Mouse (Mus musculus) embryonic facial prominence, embryonic 15.5 days (tissue): ENCODE results near the gene Best2. TPM values are rescaled to one million over a fixed set of nuclear protein-coding genes. Genes with fewer than 3 reads are reported as not detected.
A peak's percentile ranks its signal among the peaks of the same experiment; 100 is the strongest.

Experiments used
- ATAC-seq: fragments of 200-750 bp; cut with Nextera tagmentation; 2 replicates; pipeline ENCODE4 v1.8.0; 2017; ENCODE audit warnings: low read depth, moderate TSS enrichment; ENCODE audit not compliant: insufficient number of reproducible peaks, low FRiP score, low TSS enrichment
- H3K27ac ChIP-seq: fragments of 300-500 bp; sonication (generic); replicated peaks from 2 replicates; pipeline ENCODE4 v1.5.1; 2015; ENCODE audit warnings: mild to moderate bottlenecking, inconsistent platforms
- H3K27me3 ChIP-seq: fragments of 300-500 bp; sonication (generic); 2 replicates; pipeline ENCODE4 v1.6.1; 2015; ENCODE audit warnings: inconsistent platforms
- H3K36me3 ChIP-seq: fragments of 300-500 bp; sonication (generic); 2 replicates; pipeline ENCODE4 v1.6.1; 2015; ENCODE audit warnings: mild to moderate bottlenecking, inconsistent platforms
- H3K4me1 ChIP-seq: fragments of 300-500 bp; sonication (generic); 2 replicates; pipeline ENCODE4 v1.6.1; 2015; ENCODE audit warnings: inconsistent platforms
- H3K4me2 ChIP-seq: fragments of 300-500 bp; sonication (generic); replicated peaks from 2 replicates; pipeline ENCODE4 v1.6.1; 2015; ENCODE audit warnings: mild to moderate bottlenecking, inconsistent platforms
- H3K4me3 ChIP-seq: fragments of 300-500 bp; sonication (generic); replicated peaks from 2 replicates; pipeline ENCODE4 v1.5.1; 2015; ENCODE audit warnings: mild to moderate bottlenecking, inconsistent platforms
- H3K9ac ChIP-seq: fragments of 300-500 bp; sonication (generic); 2 replicates; pipeline ENCODE4 v1.6.1; 2015; ENCODE audit warnings: inconsistent platforms
- H3K9me3 ChIP-seq: fragments of 300-500 bp; sonication (generic); replicated peaks from 2 replicates; pipeline ENCODE4 v1.6.1; 2016; ENCODE audit warnings: inconsistent platforms
- WGBS: fragments of 180-500 bp; shearing (Covaris S2); methylation state at CpG from one replicate; pipeline ENCODE4 v1.1.7; 2015; 5-methylcytosine and 5-hydroxymethylcytosine counted together
- polyA plus RNA-seq: library from polyadenylated mRNA; unstranded; fragments of >200 nt; fragmentation: Nextera tagmentation; extraction: Ambion mirVana; gene quantifications from 2 replicates; pipeline ENCODE4 v1.2.1, GENCODE M21; 2015

Best2 gene
- polyA plus RNA-seq, 1 experiment from 2014 or later = 2.0 TPM

DNA sequence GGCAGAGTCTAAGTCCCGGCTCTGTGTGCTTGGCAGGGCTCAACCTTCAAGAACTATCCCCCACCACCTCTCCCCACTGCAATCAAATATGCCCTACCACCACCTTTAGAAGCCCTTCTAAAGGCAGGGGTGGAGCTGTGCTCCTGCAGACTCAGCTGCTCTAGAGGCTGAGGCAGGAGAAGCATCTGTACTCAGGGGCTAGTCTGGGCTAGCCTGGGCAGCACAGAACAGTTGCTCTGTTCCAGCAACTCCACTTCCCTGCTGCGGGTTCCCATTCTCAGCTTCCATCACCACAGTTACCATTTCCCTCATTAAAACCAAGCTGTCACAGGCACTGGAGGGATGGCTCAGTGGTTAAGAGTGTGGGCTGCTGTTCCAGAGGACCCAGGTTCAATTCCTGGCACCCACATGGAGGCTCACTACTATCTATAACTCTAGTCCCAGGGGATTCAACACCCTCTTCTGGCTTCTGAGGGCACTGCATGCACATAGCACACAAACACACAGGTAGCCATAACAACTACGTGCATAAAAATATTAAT lies 7.3 kb upstream of the Best2 start:
- 94% methylated on average over 3 of the region's 3 CpGs for WGBS
- no peak overlapping the region for H3K4me3 ChIP-seq

DNA sequence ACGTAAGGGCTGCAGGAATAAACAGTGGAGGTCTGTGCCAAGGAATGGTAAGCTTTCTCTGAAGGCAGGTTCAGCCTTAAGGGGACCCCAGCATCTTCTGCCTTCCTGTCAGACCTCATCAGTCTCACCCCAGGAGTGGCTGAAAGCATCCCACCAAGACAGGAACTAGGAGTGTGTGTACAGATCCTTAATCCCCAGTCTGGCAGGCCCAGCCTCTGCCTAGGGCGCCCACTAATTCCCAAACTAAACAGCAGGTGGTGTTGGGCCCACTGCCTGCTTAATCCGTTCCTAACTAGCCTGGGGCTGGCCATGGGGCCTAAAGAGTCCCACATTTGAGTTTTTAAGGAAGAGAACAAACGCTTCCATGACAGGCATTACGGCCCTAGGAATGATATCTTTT lies 2.9 kb upstream of the Best2 start:
- Histone ChIP-seq H3K4me3 (no peak overlapping the region), H3K27me3 (peaks cover 20% of the 10 kb centered on the region), H3K27ac (peak overlapping the region; percentile 44; the same call in 1 of the 2 replicates), H3K4me1 (peaks cover 6% of the 10 kb centered on the region; the same call in 1 of the 2 replicates), H3K9ac (no peak overlapping the region), H3K36me3 (peaks cover 44% of the 10 kb centered on the region), H3K4me2 (no peak overlapping the region), H3K9me3 (no peaks in the 10 kb centered on the region)
- ATAC-seq = no peak
- 30% methylated on average over 5 of the region's 5 CpGs for WGBS

More for the DNA sequence above, 7.3 kb upstream of the Best2 start:
- H3K9ac ChIP-seq = no peak overlapping the region
- H3K27ac ChIP-seq = no peak overlapping the region
- H3K9me3 ChIP-seq = no peaks in the 10 kb centered on the region
- peaks cover 21% of the 10 kb centered on the region for H3K4me1 ChIP-seq
- no peak overlapping the region for H3K4me2 ChIP-seq
- peaks cover 59% of the 10 kb centered on the region for H3K36me3 ChIP-seq
- no peak for ATAC-seq
- H3K27me3 ChIP-seq = no peaks in the 10 kb centered on the region

DNA sequence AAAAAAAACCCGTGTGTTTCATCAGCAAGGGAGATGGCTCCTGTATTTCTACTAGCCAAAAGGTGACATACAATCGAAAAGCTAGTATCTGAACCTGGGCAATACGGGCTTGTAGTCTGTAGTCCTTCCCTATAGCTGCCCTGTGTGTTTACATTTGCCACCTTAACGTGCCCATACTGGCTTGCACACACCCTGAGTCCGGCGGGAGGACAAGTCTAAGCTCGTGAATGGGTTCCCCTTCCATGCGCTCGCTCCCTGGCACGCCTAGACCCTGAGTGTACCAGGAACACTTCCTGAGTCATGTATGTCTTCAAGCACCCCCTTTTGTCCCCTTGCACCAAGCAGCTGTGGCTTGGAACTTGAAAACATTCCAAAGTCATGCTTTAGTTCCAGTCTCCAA lies 2.4 kb upstream of the Best2 start:
- H3K4me3 ChIP-seq = no peak overlapping the region
- H3K36me3 ChIP-seq = peaks cover 39% of the 10 kb centered on the region
- no peaks in the 10 kb centered on the region for H3K9me3 ChIP-seq
- H3K27me3 ChIP-seq = peaks cover 23% of the 10 kb centered on the region
- no peak for ATAC-seq
- H3K4me1 ChIP-seq = peaks cover 6% of the 10 kb centered on the region; the same call in 1 of the 2 replicates
- WGBS = 55% methylated on average over 10 of the region's 10 CpGs
- no peak overlapping the region for H3K4me2 ChIP-seq
- no peak overlapping the region for H3K9ac ChIP-seq
- H3K27ac ChIP-seq = peak overlapping the region; percentile 44; the same call in 1 of the 2 replicates

DNA sequence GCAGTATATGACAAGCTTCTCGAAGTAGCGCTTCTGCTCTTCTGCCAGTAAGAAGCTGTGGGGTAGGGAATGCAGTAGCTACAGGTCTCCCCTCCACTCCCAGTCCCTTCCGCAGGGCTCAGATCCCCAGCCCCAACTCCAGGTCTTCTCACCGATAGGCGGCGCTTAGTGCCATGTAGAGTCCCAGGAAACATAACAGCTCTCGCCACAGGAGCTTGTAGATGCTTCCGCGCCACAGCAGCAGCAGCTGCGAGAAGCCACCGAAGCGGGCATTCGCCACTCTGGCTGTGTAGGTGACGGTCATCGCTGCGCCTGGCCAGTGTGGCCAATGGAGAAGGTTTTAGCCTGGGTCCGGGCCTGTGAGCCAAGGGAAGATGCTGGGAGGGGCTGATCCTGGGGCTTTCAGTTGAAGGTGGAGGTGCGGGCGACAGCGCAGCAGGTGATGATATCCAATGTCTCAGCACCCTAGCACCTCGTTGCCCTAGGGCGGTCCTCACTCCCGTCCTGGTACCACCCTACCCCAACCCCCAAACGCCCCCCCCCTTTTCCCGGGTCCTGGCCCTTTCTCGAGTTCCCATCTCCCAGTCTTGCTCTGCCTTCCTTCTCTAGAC lies 996 bp downstream of the Best2 start:
- peaks cover 46% of the 10 kb centered on the region for H3K27me3 ChIP-seq
- H3K9ac ChIP-seq = 0 out of 2 replicates have a peak overlapping the region, but pooled peaks have one; percentile 31
- H3K4me3 ChIP-seq = peak overlapping the region; percentile 39
- no peaks in the 10 kb centered on the region for H3K9me3 ChIP-seq
- peaks cover 6% of the 10 kb centered on the region; the same call in 1 of the 2 replicates for H3K4me1 ChIP-seq
- peaks cover 12% of the 10 kb centered on the region for H3K36me3 ChIP-seq
- no peak overlapping the region for H3K27ac ChIP-seq
- peak overlapping the region; percentile 67 for H3K4me2 ChIP-seq
- ATAC-seq = no peak
- 6% methylated on average over 26 of the region's 26 CpGs for WGBS

DNA sequence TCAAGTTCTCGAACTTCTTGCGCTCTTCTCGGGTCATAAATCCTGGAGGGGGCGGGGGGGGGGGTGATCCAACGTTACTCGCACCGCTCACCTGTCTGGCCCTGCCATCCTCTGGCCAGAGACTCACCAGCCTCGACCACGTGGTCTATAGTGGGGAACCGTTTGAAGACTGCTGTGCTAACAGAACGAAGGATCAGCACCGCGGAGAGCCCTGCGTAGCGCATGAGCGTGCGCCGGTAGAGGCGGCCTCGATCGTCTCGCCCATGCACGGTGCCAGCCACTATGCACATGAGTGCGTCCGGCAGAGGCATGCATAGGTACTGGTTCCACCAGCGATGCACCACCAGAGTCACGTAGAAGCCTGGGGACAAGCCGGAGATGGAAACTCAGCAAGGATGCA lies 3.1 kb downstream of the Best2 start:
- H3K9ac ChIP-seq = no peak overlapping the region
- 17% methylated on average over 28 of the region's 28 CpGs for WGBS
- H3K27me3 ChIP-seq = peaks cover 53% of the 10 kb centered on the region
- ATAC-seq = no peak
- peaks cover 9% of the 10 kb centered on the region; the same call in 1 of the 2 replicates for H3K4me1 ChIP-seq
- H3K27ac ChIP-seq = no peak overlapping the region
- H3K36me3 ChIP-seq = no peaks in the 10 kb centered on the region
- no peaks in the 10 kb centered on the region for H3K9me3 ChIP-seq
- H3K4me3 ChIP-seq = no peak overlapping the region
- no peak overlapping the region for H3K4me2 ChIP-seq

DNA sequence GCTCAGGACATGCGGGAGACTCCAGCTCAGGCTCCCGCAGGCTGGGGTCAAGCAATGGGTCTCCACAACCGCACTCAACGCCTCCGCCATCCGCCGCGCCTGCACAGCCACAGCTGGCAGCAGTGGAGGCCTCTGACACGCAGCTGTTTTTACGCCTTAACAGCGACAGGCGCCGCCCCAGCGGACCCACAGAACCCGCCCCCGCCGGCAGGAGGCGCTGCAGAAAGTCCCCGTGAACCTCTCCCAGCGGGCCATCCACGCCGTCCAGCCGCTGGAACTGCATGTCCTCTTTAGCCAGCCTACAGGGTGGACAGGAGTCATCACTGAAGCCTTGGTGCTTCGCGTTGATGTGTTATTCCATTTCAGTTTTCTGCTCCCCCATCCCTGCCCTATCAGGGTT lies 6.6 kb downstream of the Best2 start:
- no peak overlapping the region for H3K4me2 ChIP-seq
- H3K9ac ChIP-seq = no peak overlapping the region
- H3K9me3 ChIP-seq = no peaks in the 10 kb centered on the region
- no peak for ATAC-seq
- 12% methylated on average over 25 of the region's 25 CpGs for WGBS
- H3K27me3 ChIP-seq = peaks cover 38% of the 10 kb centered on the region
- no peak overlapping the region for H3K27ac ChIP-seq
- 0 out of 2 replicates have a peak, but pooled peaks cover 3% of the 10 kb centered on the region for H3K4me1 ChIP-seq
- peaks cover 3% of the 10 kb centered on the region; the same call in 1 of the 2 replicates for H3K36me3 ChIP-seq
- no peak overlapping the region for H3K4me3 ChIP-seq

DNA sequence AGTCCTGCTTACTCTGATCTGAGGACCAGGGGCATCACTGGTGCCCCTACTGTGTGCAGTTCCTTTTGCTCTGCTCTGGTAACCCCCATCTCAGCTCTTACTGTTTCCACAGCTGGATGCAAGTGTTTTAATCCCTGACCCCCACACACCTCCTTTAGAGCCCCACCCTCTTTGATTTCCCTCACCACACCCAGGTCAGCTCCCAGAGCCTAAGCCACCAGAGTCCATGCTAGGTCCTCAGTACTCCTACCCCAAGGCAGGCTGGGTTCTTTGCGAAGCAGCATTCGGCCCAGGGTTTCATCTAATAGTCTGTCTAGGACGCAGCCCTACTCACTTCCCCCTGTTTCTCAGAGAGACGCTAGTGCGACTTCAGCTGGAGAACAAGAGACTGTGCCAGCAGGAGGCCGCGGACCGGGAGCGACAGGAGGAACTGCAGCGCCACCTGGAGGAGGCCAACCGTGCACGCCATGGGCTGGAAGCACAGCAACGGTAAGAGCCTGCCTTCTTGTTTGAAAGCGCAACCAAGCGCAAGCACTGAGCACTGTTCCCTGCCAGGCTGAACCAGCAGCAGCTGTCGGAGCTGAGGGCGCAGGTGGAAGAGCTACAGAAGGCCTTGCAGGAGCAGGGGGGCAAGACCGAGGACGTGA lies 16.6 kb downstream of the Best2 start:
- WGBS = 6% methylated on average over 19 of the region's 19 CpGs
- H3K4me2 ChIP-seq = no peak overlapping the region
- peaks cover 8% of the 10 kb centered on the region for H3K4me1 ChIP-seq
- no peak overlapping the region for H3K4me3 ChIP-seq
- H3K9ac ChIP-seq = no peak overlapping the region
- H3K27me3 ChIP-seq = 0 out of 2 replicates have a peak, but pooled peaks cover 6% of the 10 kb centered on the region
- peaks cover 6% of the 10 kb centered on the region; the same call in 1 of the 2 replicates for H3K36me3 ChIP-seq
- no peaks in the 10 kb centered on the region for H3K9me3 ChIP-seq
- no peak overlapping the region for H3K27ac ChIP-seq
- ATAC-seq = peak; percentile 58; the same call in 1 of the 2 replicates

DNA sequence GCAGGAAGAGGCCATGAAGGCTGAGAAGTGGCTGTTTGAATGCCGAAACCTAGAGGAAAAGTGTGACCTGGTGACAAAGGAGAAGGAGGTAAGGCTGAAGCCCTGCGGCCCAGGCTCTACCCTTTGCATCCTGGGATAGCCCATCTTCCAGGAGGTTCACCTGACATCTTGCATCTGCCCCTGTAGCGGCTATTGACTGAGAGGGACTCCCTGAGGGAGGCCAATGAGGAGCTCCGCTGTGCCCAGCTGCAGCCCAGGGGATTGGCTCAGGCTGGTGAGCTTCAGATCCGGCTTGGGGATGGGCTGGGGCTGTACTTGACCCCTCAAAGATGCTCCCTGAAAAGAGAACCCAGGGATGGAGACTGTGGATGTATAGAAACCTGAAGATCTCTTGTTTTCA lies 17.4 kb downstream of the Best2 start:
- no peak for ATAC-seq
- H3K9me3 ChIP-seq = no peaks in the 10 kb centered on the region
- H3K4me3 ChIP-seq = no peak overlapping the region
- H3K4me1 ChIP-seq = peaks cover 8% of the 10 kb centered on the region
- no peak overlapping the region for H3K27ac ChIP-seq
- H3K27me3 ChIP-seq = 0 out of 2 replicates have a peak, but pooled peaks cover 6% of the 10 kb centered on the region
- H3K4me2 ChIP-seq = no peak overlapping the region
- no peaks in the 10 kb centered on the region for H3K36me3 ChIP-seq
- 81% methylated on average over 5 of the region's 5 CpGs for WGBS
- no peak overlapping the region for H3K9ac ChIP-seq

DNA sequence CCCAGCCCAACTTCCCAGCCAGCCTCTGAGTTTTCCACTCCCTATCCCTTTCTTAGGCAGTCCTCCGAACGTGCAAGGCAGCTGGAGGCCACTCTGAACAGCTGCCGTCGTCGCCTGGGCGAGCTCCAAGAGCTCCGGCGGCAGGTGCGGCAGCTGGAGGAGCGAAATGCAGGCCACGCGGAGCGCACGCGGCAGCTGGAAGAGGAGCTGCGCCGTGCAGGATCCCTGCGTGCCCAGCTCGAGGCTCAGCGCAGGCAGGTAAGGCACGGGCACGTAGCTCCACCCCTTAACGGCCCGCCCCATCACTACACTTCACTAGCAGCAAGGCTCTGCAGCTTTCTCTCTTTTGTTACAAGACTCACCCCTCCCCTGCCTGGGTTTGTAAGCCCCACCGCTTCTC lies 18.7 kb downstream of the Best2 start:
- no peaks in the 10 kb centered on the region for H3K36me3 ChIP-seq
- 0 out of 2 replicates have a peak, but pooled peaks cover 6% of the 10 kb centered on the region for H3K27me3 ChIP-seq
- H3K4me2 ChIP-seq = no peak overlapping the region
- no peaks in the 10 kb centered on the region for H3K9me3 ChIP-seq
- H3K9ac ChIP-seq = no peak overlapping the region
- WGBS = 29% methylated on average over 25 of the region's 25 CpGs
- no peak overlapping the region for H3K27ac ChIP-seq
- H3K4me1 ChIP-seq = peaks cover 14% of the 10 kb centered on the region
- ATAC-seq = no peak
- no peak overlapping the region for H3K4me3 ChIP-seq

DNA sequence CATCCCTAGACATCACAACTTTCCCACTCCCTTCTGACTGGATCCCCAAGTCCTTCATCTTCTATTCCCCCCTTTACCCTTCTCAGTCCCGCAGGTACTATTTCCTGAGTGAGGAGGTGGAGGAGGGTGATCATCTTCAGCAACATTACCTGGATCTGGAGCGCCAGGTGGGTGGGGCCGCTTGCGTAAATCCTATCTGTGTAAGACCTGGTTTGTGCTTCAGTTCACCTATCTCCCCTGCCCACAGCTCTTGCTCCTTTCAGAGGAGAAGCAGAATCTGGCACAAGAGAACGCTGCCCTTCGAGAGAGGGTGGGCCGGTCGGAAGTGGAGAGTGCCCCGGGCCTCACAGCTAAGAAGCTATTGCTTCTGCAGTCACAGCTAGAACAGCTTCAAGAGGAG lies 20.0 kb downstream of the Best2 start:
- 89% methylated on average over 9 of the region's 9 CpGs for WGBS
- Histone ChIP-seq H3K27me3 (0 out of 2 replicates have a peak, but pooled peaks cover 6% of the 10 kb centered on the region), H3K9ac (no peak overlapping the region), H3K27ac (no peak overlapping the region), H3K36me3 (no peaks in the 10 kb centered on the region), H3K4me3 (no peak overlapping the region), H3K4me2 (no peak overlapping the region), H3K9me3 (no peaks in the 10 kb centered on the region), H3K4me1 (peaks cover 19% of the 10 kb centered on the region)
- ATAC-seq = no peak

DNA sequence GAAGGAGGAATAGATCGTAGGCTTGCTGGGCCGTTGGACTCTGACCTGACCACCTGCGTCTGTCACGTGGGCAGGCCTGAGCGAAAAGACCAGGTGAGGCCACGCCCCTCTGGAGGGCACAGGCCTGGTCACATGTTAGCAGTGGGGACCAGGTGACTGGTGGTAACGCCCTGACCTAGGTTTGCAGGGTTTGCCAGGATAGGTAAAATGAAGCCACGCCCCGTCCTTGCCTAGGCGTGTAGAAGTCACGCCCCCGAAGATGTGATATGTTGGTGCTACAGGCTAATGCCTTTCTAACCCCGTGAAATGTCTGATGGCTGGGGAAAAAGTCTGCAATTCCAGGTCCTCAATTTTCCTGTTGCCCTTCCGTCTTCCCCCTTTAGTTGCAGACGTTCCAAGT lies 23.5 kb downstream of the Best2 start:
- Histone ChIP-seq H3K9ac (peak overlapping the region; percentile 64), H3K4me2 (peak overlapping the region; percentile 92), H3K27ac (peak overlapping the region; percentile 85), H3K4me1 (peaks cover 22% of the 10 kb centered on the region), H3K36me3 (no peaks in the 10 kb centered on the region), H3K27me3 (peaks cover 15% of the 10 kb centered on the region; the same call in 1 of the 2 replicates), H3K9me3 (no peaks in the 10 kb centered on the region), H3K4me3 (peak overlapping the region; percentile 66)
- ATAC-seq = peak; percentile 70
- under 1% methylated on average over 15 of the region's 15 CpGs for WGBS
